Mouse (Mus musculus) skeletal muscle tissue, adult 2 months (tissue): ENCODE measurements at regions not wholly inside any gene's neighbourhood (a gene's known extent, or its start where the extent isn't known, plus 50 kb on each side); places are given as distances from the start of the nearest gene placed in this dataset.

Experiments
- DNase-seq: peaks from one replicate; pipeline ENCODE4 v3.0.0-alpha.2; 2012; ENCODE audit warnings: low read depth, low spot score

GRCm38 (mm10) chr2:133221762-133222556, 276.3 kb upstream of the Fermt1 start:
- DNase-seq: no peak

DNA sequence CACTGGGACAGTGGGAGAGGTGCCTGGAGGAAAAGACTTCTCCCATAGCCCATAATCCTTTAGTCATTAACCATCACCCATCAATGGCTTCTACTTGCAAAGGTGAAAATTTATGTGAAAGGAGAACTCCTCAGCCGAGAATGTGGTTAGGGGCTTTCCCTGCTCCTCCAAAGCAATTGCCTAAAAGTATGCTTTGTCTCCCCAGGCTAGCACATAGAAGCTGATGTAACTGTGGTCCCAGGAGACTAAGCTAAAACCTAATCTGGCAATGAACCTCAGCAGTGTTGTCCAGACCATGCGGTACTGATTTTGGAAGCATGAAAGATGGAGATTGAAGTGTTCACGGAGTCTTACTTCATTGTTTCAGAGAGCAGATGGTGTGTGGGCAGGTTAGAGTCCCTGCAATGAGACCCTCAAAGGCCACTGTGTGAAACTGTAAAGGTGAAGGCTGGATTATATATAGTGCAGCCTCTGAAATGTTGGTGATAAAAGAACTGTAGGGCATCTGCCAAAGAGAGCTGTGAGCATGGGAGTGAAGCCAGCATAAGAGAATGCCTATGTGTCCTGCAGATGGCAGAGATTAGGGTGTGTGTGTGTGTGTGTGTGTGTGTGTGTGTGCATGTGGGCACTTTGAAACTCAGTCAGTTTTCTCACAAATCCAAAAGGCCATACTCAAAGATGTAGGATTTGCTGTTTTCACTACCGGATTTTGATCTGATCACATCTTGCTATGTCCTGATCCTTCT, 289.6 kb upstream of the Fermt1 start:
- DNase-seq: peak; percentile 1

- no peak for DNase-seq
These were observed 299.8 kb upstream of the Bmp2 start for GRCm38 (mm10) chr2:133252131-133252530.

- DNase-seq: no peak
These were observed 277.5 kb upstream of the Bmp2 start for GRCm38 (mm10) chr2:133274424-133274823.

- no peak for DNase-seq
These were observed 273.4 kb upstream of the Bmp2 start for GRCm38 (mm10) chr2:133278546-133278945.

DNA sequence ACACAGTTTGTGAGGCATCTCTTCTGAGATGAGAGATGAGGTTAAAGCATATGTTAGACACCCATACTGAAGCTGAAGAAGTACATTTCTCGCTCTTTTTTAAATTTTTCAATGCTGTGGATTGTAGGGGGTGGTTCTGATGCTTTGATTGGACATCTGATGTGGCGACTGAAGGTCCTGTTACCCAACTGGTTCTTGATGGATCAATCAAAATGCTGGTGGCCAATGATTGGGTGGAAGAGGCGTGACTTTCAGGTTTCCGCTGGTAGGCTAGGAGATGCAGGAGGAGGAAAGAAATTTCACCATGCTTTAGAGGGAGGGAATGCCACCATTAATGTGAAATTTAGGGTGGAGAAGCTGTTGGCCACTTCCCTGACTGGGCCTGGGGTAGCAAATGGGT, 272.7 kb upstream of the Bmp2 start:
- DNase-seq: no peak

- no peak for DNase-seq
These were observed 269.3 kb upstream of the Bmp2 start for GRCm38 (mm10) chr2:133282692-133283091.

- DNase-seq: no peak
These were observed 268.2 kb upstream of the Bmp2 start for GRCm38 (mm10) chr2:133283709-133284108.

DNA sequence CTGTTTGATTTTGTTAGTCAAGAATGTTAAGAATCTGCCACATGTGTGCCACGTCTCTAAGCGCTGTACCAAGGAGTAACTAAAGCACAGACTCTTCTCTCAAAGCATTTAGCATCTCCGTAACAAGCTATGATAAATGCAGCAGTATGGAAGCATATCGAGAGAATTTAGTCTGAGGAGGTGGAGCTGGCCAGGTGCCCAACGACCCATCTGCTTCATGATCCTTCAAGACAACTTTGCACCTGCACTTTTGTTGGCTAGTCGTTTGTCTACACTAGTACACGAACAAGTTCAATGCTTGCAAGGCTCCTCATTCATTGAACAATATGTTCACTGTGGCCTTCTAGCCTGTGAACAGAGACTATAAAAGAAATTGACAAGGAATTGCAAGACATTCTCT, 257.8 kb upstream of the Bmp2 start:
- DNase-seq: no peak

GRCm38 (mm10) chr2:133305936-133306335, 246.0 kb upstream of the Bmp2 start:
- no peak for DNase-seq

- DNase-seq: no peak
These were observed 241.0 kb upstream of the Bmp2 start for GRCm38 (mm10) chr2:133311001-133311400.

GRCm38 (mm10) chr2:133326290-133327050, 225.5 kb upstream of the Bmp2 start:
- no peak for DNase-seq

DNA sequence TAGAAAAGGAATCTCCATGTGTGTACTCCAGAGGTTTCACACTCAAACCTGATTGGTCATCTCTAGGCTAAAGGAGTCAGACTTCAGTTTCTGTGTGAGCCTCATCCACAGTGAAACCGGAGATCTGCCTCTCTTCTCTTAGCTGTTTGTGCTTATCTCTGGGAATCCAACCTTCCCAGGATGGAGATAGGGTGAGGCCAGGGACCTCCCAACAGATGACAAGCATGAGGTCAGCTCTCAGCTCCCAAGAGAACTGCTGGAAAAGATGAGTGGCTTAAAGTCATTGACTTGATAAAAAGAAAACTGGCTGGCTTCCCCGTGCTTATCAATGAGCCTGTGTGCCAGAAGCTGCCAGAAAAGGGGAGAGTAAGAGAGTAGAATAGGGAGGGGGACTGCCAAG, 224.3 kb upstream of the Bmp2 start:
- peak; percentile 1 for DNase-seq

DNA sequence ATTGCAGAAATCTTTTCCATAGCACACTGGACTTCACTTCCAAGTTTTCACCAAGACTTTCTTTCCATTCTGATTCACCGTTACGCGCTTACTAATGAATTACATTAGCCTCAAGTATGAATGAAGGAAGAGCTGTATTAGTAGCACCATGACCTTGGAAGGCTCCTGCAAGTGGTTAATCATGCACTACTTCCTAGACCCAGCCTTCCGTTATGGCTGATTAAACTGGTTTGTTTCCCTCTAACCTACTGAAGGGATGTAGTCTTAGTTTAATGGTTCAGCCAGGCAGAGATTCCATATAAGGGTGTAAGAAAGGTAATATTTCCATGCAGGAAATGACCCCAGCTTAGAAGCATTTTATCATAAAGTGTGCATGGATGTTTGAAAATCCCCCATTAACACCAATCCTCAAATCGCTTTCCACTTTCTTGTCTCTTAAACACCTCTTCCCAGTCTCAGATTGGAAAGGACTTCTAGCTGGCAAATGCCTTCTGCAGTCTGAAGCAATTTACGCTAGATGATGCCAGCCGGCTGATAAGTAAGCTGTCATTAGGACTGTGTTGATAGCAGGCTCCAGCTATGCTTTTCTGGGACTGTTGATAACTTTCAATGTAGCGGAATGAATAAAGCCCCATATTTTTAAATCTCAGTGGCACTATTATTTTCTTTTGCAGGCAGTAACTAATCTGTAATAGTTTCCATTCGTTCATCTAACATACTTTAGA, 215.6 kb upstream of the Bmp2 start:
- no peak for DNase-seq

- DNase-seq: peak; percentile 10
These were observed 213.8 kb upstream of the Bmp2 start for GRCm38 (mm10) chr2:133338150-133338549.

GRCm38 (mm10) chr2:133341352-133341751, 210.6 kb upstream of the Bmp2 start:
- DNase-seq: no peak

DNA sequence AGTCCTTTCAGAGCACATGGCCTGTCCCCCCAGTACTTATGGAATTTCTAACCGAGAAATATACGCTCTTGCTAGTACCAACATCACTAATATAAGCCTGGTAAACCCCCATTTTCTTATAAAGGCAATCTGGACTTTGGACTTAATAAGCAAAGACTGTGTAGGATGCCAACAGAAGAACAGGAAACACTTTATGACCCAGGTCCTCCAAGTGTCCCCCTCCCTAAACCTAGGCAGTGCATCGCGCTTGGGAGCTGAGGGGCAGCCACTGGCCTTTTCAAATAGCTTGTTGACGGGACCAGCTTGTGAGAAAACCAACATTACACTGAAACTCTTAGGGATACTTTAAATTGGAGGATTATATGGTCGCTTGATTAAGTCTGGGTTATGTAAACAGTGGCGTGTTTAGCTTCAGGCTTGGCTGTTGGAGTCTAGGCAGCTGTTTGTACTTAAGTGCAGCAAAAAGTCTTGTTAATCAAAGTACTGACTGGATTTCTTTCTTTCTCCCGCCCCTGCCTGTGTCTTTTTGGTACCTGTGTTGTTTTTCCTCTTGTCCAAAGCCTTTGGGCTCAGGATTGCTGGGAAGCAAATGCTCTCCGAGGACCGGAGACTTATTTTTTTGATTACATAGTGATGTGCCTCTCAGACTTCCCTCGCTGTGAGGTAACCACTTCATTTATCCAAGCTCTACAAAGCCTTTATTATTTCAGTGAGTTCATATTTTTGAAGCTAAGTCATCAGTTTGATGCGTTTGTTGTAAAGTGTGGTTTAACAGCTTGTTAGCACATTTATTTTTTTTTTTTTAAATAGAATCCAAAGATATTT, 205.8 kb upstream of the Bmp2 start:
- DNase-seq: peak; percentile 13

DNA sequence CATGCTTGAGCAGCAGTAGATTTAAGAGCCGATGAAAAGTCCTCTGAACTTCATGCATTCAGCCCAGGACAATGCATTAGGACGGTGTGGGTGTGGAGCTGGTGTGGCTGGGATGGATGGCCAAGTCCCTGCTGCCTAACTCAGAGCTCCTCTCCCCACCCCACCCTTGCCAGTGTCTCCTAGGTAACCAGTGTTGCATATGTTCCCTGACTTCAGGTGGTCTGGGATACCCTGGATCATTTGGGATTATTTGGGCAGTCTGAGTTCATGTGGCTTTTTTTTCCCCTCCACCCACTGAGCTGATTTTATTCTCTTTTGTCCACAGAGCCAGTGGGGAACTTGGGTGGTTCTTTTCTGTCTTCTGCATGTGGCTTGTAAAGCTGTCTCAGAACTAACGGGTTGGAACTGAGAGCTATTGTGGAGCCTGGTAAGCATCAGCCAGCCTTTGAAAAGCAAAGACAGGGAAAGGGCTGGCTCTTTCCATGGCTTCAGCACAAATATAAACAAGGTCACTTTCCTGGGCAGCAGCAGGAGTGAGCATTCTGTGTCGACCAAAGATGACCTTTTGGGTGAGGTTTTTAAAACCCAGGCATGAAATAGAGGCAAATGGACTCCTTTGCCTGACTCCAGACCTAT, 205.1 kb upstream of the Bmp2 start:
- peak; percentile 0 for DNase-seq

DNA sequence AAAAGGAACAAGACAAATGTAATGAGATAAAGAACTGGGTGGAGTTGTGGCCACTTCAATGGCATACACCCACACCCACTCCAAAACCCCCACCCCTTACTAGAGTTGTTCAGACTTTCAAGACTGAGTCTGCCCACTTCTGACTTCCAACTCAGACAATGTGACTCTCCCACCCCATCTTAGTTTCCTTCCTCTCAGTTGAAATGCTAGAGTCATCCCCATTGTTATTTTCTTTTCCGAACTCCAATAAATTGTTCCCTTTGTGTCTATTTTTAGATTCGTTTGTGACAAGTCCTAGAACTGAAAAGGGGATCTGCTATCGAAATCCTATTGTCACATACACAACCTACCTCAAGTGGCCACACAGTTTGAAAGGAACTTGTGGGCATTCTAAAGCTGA, 200.7 kb upstream of the Bmp2 start:
- no peak for DNase-seq

GRCm38 (mm10) chr2:133352800-133353199, 199.2 kb upstream of the Bmp2 start:
- no peak for DNase-seq
